Mouse (Mus musculus): ENCODE measurements at regions not wholly inside any gene's neighbourhood (a gene's known extent, or its start where the extent isn't known, plus 50 kb on each side); places are given as distances from the start of the nearest gene placed in this dataset.
A peak's percentile ranks its signal among the peaks of the same experiment; 100 is the strongest.

DNA sequence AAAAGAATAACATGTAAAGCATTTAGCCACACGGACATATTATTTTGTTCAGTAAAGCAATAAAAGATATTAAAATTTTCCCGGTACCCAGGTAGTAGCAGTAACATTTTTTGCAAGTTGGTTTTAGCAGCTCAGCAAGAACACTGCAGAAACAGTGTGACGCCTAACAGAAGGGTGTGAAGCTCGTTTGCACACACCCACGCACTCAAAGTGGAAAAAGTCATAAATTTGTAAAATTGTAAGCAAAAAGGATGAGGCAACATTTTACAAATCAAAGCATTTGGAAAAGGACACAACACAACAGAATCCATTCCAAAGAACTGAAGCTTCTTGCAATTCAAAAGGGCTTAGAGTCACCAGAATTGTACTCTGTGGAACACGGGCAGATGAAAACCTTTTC is 1053.6 kb upstream of the Celf2 start:
- no peak for ATAC-seq (replicated peaks)
- H3K4me3 ChIP-seq = no peak overlapping the region
- H3K36me3 ChIP-seq (replicated peaks) = no peaks in the 10 kb centered on the region
- no peak overlapping the region for H3K9ac ChIP-seq
- no peak overlapping the region for H3K27ac ChIP-seq
- WGBS = 89% methylated on average over 6 of the region's 6 CpGs
- no peak overlapping the region for H3K4me2 ChIP-seq
- no peaks in the 10 kb centered on the region for H3K4me1 ChIP-seq
- H3K9me3 ChIP-seq = no peaks in the 10 kb centered on the region
- H3K27me3 ChIP-seq (replicated peaks) = no peaks in the 10 kb centered on the region

DNA sequence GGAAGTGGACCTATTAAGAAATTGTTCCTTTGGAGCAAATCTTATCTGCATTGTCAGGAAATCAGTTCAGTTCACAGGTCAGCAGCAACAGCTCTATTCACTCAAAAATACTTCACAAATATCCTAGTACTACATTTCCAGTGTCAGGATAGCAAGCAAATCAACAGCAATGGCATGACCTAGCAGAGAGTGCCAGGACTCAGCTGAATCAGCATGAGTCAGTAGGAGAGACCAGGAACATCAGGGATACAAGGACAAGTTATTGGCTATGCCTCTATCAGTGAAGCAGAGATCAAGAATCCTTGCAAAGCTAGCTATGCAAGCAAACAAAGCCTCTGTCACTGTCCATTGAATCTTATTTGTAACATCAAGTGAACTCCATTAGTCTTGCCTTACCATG is 1036.8 kb upstream of the Celf2 start:
- ATAC-seq (replicated peaks) = no peak
- H3K9me3 ChIP-seq = no peaks in the 10 kb centered on the region
- H3K9ac ChIP-seq = no peak overlapping the region
- H3K4me1 ChIP-seq = no peaks in the 10 kb centered on the region
- no peak overlapping the region for H3K4me3 ChIP-seq
- no peak overlapping the region for H3K4me2 ChIP-seq
- no peaks in the 10 kb centered on the region for H3K36me3 ChIP-seq (replicated peaks)
- no peaks in the 10 kb centered on the region for H3K27me3 ChIP-seq (replicated peaks)
- no peak overlapping the region for H3K27ac ChIP-seq

DNA sequence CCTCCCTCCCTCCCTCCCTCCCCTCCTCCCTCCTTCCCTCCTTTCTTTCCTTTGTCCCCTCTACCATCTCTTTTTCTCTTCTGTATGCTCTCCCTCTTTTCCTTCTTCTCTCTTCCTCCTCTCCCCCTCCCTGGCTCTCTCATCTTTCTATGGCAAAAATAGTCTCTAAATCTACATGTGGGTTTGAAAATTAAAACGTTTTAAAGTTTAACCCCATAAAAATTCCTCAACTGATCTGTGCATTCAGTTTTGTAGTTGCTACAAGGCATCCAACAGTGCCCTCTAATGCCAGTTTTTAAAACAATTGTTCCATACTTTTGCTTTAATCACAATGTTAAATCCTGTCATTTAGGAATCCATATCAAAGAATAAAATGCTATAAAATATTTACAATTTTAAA is 1027.5 kb upstream of the Celf2 start:
- no peak for ATAC-seq (replicated peaks)
- Histone ChIP-seq H3K9ac (no peak overlapping the region), H3K36me3 (replicated peaks) (no peaks in the 10 kb centered on the region), H3K27me3 (replicated peaks) (no peaks in the 10 kb centered on the region), H3K4me2 (no peak overlapping the region), H3K4me1 (no peaks in the 10 kb centered on the region), H3K9me3 (no peaks in the 10 kb centered on the region), H3K27ac (no peak overlapping the region), H3K4me3 (no peak overlapping the region)
- WGBS = 7% methylated on average over 1 of the region's 1 CpGs

DNA sequence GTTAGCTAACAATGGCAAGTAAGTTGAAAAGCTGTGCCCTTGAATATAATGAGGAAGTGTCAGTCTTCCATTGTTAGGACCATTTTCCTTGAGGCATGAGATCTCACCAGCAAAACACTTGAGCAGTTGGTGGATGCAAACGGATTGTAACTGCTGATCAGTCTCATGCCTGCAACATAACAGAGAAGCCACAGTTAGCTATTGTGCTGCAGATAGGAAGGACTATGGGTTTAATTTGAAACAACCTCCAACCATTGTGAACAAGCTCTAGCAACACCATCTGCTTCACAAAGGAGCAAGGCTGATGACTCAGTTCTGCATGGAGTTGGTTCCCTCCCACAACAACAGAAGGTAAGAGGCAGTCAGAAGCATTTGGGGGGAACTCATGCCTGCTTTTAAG is 989.1 kb upstream of the Celf2 start:
- H3K4me2 ChIP-seq = no peak overlapping the region
- 11% methylated on average over 1 of the region's 1 CpGs for WGBS
- no peaks in the 10 kb centered on the region for H3K27me3 ChIP-seq (replicated peaks)
- H3K36me3 ChIP-seq (replicated peaks) = no peaks in the 10 kb centered on the region
- H3K4me1 ChIP-seq = no peaks in the 10 kb centered on the region
- H3K4me3 ChIP-seq = no peak overlapping the region
- no peak for ATAC-seq (replicated peaks)
- no peak overlapping the region for H3K9ac ChIP-seq
- H3K9me3 ChIP-seq = no peaks in the 10 kb centered on the region
- H3K27ac ChIP-seq = no peak overlapping the region

DNA sequence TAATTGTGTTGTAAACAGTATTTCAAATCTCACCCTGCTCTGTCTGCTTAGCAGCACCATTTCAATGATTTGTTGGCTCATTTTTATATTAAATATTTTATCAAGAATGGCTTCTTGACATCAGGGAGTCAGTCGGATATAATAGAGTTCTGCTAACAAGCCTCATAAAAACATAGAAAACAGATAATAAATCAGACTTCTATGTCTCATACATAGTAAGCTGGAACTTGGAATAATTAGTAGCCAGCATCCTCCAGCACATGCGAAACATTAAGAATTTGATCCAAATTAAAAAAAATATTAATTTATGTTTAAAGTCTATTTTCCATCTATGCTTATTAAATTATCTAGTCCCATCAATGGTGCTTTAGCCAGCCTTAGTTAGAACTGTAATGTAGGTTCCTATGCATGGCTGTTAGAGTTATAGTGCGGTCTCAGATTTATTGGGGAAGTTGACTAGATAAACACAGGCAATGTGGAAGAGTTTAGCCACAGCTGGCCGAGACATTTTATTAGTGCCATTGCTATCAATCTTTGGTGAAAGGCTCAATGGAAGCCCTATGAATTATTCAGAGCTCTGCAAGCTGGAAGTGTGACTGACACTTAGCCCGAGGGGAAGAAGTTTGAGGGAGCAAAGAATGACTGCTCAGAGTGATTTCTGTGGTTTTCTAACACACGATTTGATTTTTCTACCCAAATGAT is 968.6 kb upstream of the Celf2 start:
- WGBS = 39% methylated on average over 6 of the region's 6 CpGs
- Histone ChIP-seq H3K9ac (no peak overlapping the region), H3K27me3 (replicated peaks) (no peaks in the 10 kb centered on the region), H3K27ac (no peak overlapping the region), H3K4me3 (no peak overlapping the region), H3K4me2 (no peak overlapping the region), H3K36me3 (replicated peaks) (no peaks in the 10 kb centered on the region), H3K9me3 (no peaks in the 10 kb centered on the region), H3K4me1 (no peaks in the 10 kb centered on the region)
- ATAC-seq (replicated peaks) = peak; percentile 78; the same call in 1 of the 2 replicates

DNA sequence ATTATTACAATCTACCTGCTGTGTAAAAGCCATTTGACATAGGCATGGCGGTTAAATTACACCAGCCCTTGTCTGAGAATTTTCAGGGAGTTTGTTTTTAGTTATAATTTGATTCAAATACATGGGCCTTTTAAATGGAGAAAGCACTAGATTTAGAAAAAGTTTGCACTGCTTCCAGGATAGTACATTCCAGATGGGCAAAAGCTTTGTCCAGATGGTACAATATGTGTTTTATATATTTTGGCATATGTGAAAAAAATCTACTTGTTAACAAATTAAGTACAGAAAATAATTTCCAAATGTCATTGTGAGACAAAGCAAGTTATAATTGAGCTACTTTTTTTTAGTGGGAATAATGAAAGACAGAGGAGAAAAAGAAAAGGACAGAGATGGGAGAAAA is 961.2 kb upstream of the Celf2 start:
- H3K4me2 ChIP-seq = no peak overlapping the region
- no peak overlapping the region for H3K4me3 ChIP-seq
- no peak for ATAC-seq (replicated peaks)
- 55% methylated on average over 1 of the region's 1 CpGs for WGBS
- H3K4me1 ChIP-seq = no peaks in the 10 kb centered on the region
- H3K9ac ChIP-seq = no peak overlapping the region
- H3K9me3 ChIP-seq = no peaks in the 10 kb centered on the region
- no peak overlapping the region for H3K27ac ChIP-seq
- no peaks in the 10 kb centered on the region for H3K27me3 ChIP-seq (replicated peaks)
- H3K36me3 ChIP-seq (replicated peaks) = no peaks in the 10 kb centered on the region

DNA sequence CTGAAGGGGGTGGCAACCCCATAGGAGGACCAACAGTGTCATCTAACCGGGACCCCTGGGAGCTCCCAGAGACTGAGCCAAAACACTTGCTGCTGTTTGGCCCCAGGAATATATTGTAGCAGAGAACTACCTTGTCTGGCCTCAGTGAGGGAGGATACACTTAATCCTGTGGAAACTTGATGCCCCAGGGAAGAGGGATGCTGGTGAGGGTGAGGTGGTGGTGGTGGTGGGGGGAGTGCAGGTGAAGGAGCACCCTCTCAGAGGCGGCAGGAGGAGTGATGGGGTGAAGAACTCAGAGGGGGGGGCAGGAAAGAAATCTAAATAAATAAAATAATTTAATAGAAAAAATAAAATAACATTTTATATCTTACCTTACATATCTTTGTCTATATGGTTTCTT is 959.6 kb upstream of the Celf2 start:
- Histone ChIP-seq H3K4me1 (no peaks in the 10 kb centered on the region), H3K9ac (no peak overlapping the region), H3K4me2 (no peak overlapping the region), H3K27me3 (replicated peaks) (no peaks in the 10 kb centered on the region), H3K27ac (no peak overlapping the region), H3K36me3 (replicated peaks) (no peaks in the 10 kb centered on the region), H3K9me3 (no peaks in the 10 kb centered on the region), H3K4me3 (no peak overlapping the region)
- ATAC-seq (replicated peaks) = no peak
- WGBS = 52% methylated on average over 2 of the region's 2 CpGs

DNA sequence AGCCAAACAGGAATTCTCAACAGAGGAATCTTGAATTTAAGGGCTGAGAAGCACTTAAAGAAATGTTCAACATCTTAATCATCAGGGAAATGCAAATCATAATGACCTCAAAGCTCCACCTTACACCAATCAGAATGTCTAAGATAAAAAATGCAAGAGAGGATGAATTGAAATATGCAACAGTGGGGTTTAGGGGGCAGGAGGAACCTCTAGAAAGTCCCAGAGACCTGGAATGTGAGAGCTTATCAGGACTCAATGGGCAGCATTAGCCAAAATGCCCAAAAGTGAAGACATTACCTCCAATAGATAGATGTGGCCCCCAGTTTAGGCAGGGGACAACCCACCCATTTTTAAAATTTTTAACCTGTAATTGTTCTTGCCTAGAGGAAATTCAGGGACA is 959.0 kb upstream of the Celf2 start:
- 0 out of 2 replicates have a peak, but pooled peaks have one; percentile 30 for ATAC-seq (replicated peaks)
- H3K9ac ChIP-seq = no peak overlapping the region
- H3K4me2 ChIP-seq = no peak overlapping the region
- no peaks in the 10 kb centered on the region for H3K36me3 ChIP-seq (replicated peaks)
- H3K27me3 ChIP-seq (replicated peaks) = no peaks in the 10 kb centered on the region
- H3K9me3 ChIP-seq = no peaks in the 10 kb centered on the region
- no peaks in the 10 kb centered on the region for H3K4me1 ChIP-seq
- no peak overlapping the region for H3K27ac ChIP-seq
- H3K4me3 ChIP-seq = no peak overlapping the region

DNA sequence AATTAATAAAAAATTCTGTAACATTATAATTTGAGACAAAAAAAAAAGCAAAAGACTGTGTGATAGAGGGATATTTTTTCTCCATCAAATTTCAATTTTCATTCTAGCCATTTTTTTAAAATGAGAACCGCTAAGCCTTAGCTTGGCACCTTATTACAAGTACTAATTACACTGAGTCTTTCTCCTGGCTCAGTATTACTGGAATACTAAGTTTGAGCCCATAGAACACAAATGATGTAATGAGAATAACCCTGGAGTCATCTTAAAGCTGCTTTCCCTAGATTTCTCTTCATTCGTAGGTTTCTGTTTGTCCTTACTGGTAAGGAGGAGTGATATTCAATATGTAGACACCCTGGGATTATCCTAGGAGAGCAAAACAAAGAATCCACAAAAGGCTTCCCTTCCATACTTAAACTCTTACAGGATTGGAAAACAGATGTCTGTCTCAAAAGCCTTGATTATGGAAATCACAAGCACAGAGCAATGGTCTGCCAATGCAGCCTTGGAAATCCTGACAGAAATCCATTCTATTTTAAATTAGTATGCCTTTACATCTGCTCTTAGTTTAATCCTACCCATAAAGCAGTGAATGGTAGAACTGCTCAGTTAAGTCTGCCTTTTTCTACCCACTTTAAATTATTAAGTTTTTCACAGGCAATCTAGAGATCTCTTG is 958.3 kb upstream of the Celf2 start:
- ATAC-seq (replicated peaks) = peak; percentile 76
- Histone ChIP-seq H3K4me3 (no peak overlapping the region), H3K9ac (no peak overlapping the region), H3K27me3 (replicated peaks) (no peaks in the 10 kb centered on the region), H3K4me2 (no peak overlapping the region), H3K27ac (no peak overlapping the region), H3K36me3 (replicated peaks) (no peaks in the 10 kb centered on the region), H3K9me3 (no peaks in the 10 kb centered on the region), H3K4me1 (no peaks in the 10 kb centered on the region)
- WGBS = 14% methylated on average over 2 of the region's 2 CpGs

DNA sequence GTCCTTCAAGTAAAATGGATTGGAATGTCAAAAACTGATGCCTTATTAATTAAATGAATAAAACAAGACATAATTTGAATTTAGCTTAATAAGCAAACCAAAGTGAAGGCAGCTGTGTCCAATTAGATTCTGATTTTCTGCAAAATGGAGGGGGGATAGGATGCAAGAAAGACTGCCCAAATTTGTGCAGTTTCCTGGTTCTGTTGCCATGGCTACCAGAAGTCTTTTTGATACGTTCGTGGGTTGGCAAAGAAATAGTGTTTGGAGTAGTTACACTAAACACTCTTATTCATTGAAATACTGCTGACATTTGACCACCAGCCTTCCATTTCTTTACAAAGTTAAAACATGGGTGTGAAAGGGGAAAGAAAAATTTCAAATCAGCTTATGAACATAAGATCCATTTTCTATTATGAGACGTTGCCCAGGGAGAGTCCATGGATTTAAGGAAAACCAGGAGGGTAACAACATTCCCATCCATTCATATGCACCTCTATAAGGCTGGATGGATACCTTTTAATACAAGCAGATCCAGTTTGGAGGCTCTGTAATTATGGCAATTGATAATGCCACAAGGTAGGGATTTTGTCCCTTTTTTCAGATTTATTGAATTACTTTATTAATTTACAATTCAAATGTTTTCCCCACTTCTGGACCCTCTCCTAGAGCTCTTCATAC is 943.3 kb upstream of the Celf2 start:
- Histone ChIP-seq H3K4me1 (peaks cover 8% of the 10 kb centered on the region; the same call in 1 of the 2 replicates), H3K36me3 (replicated peaks) (no peaks in the 10 kb centered on the region), H3K9me3 (no peaks in the 10 kb centered on the region), H3K9ac (no peak overlapping the region), H3K27ac (no peak overlapping the region), H3K4me3 (no peak overlapping the region), H3K4me2 (peak overlapping the region; percentile 9; the same call in 1 of the 2 replicates), H3K27me3 (replicated peaks) (no peaks in the 10 kb centered on the region)
- WGBS = 9% methylated on average over 3 of the region's 3 CpGs
- ATAC-seq (replicated peaks) = peak; percentile 87

DNA sequence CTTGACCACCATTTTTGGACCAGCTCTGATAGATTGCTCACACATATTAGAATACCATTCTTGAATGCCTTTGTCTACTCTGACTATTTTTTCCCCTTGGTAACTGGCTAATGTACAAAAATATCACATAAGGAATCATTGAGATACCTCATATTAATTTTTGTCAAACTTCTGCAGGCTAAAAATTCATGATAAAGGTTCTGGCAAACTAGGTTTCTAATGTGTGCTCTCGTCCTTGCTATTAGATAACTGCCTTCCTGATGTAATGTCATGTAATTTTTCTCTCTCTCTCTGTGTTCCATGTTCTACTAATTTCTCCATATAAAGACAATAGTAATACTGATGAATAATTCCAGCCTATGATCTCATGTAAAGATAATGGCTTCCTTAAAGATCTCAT is 931.9 kb upstream of the Celf2 start:
- no peak overlapping the region for H3K4me3 ChIP-seq
- H3K27ac ChIP-seq = no peak overlapping the region
- H3K4me1 ChIP-seq = no peaks in the 10 kb centered on the region
- ATAC-seq (replicated peaks) = no peak
- WGBS = 80% methylated on average over 1 of the region's 1 CpGs
- no peaks in the 10 kb centered on the region for H3K36me3 ChIP-seq (replicated peaks)
- no peak overlapping the region for H3K9ac ChIP-seq
- H3K4me2 ChIP-seq = no peak overlapping the region
- H3K27me3 ChIP-seq (replicated peaks) = no peaks in the 10 kb centered on the region
- H3K9me3 ChIP-seq = no peaks in the 10 kb centered on the region

DNA sequence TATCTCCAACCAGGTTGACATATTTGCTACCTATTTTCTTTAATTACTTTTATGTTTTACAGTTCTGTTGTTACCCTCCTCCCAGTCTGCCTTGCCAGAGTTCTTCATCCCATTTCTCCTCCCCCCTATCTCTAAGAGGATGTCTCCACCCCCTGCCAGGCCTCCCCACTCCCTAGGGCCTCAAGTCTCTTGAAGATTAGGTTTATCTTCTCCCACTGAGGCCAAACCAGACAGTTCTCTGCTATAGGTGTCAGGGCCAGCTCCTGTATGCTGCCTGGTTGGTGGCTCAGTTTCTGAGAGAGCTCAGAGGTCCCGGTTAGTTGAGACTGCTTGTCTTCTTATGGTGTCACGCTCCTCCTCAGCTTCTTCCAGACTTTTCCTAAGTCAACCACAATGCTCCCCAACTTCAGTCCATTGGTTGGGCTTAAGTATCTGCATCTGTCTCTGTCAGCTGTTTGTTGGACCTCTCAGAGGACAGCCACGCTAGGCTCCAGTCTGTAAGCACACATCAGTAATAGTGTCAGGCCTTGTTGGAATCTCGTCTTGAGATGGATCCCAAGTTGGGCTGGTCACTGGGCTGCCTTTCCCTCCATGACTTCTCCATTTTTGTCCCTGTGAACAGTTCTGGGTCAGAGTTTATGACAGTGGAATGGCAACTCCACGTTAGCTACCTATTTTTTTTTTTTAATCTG is 920.4 kb upstream of the Celf2 start:
- Histone ChIP-seq H3K36me3 (replicated peaks) (no peaks in the 10 kb centered on the region), H3K9ac (no peak overlapping the region), H3K27ac (no peak overlapping the region), H3K4me1 (no peaks in the 10 kb centered on the region), H3K4me2 (no peak overlapping the region), H3K27me3 (replicated peaks) (no peaks in the 10 kb centered on the region), H3K9me3 (no peaks in the 10 kb centered on the region), H3K4me3 (no peak overlapping the region)
- 86% methylated on average over 5 of the region's 5 CpGs for WGBS
- ATAC-seq (replicated peaks) = no peak

All from midbrain, embryonic 15.5 days (tissue).